Mouse (Mus musculus): ENCODE measurements at regions not wholly inside any gene's neighbourhood (a gene's known extent, or its start where the extent isn't known, plus 50 kb on each side); places are given as distances from the start of the nearest gene placed in this dataset.

DNA sequence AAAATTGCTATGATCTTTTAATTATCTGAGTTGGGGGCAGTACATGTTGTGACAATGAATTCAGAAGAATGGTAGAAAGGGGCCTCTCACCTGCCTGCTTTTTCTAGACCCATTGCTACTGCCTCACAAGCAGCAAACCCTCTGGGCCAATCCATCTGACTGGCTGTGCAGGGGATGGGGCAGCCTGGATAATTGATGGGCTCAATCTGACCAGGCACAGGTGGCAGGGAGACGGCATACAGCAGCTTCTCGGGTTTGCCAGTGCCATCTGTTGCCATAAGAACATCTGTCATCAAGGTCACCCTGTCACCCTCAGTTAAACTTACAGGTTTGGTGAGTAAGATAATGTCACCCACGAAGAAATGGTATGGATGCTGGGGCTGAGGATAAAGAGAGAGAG is 189.9 kb upstream of the Gm12695 start:
- Histone ChIP-seq H3K4me2 (replicated peaks; ENCODE audit: low read depth, low read length) (no peak overlapping the region), H3K9ac (ENCODE audit: low read depth, low read length) (no peak overlapping the region), H3K36me3 (ENCODE audit: control insufficient read depth, insufficient read depth, low read length) (no peaks in the 10 kb centered on the region), H3K27me3 (ENCODE audit: control insufficient read depth, insufficient read depth, low read length) (no peaks in the 10 kb centered on the region), H3K9me3 (ENCODE audit: control insufficient read depth, low read length) (no peaks in the 10 kb centered on the region), H3K4me1 (replicated peaks; ENCODE audit: control insufficient read depth, insufficient read depth, low read length) (no peaks in the 10 kb centered on the region), H3K4me3 (ENCODE audit: low read depth, low read length) (no peak overlapping the region), H3K27ac (ENCODE audit: low read depth, low read length) (no peak overlapping the region)
- ATAC-seq (ENCODE audit: low FRiP score) (peak; percentile 63; the same call in 1 of the 2 replicates), DNase-seq (ENCODE audit: low spot score) (no peak)
- 46% methylated on average over 3 of the region's 3 CpGs for WGBS

DNA sequence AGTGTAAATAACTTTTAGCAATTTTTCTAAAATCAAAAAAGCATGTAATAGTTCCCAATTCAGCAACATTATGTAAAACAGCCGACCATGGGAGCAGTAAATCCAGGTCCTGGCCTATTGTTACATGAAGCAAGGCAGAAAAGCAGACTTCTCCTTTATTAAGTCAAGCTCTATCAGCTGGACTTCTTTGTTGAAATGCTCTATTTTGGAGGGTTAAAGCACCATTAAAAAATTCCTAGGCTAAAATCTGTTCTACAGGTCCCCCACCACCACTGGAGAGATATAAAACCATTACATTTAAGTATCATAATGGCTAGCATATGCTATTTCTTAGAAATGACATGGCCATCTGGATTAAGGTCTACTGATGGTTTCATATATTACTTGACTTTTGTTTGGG is 188.8 kb upstream of the Gm12695 start:
- H3K4me3 ChIP-seq (ENCODE audit: low read depth, low read length), result no peak overlapping the region
- H3K4me1 ChIP-seq (replicated peaks; ENCODE audit: control insufficient read depth, insufficient read depth, low read length), result no peaks in the 10 kb centered on the region
- WGBS, result 67% methylated on average over 1 of the region's 1 CpGs
- no peaks in the 10 kb centered on the region for H3K9me3 ChIP-seq (ENCODE audit: control insufficient read depth, low read length)
- no peak overlapping the region for H3K9ac ChIP-seq (ENCODE audit: low read depth, low read length)
- H3K36me3 ChIP-seq (ENCODE audit: control insufficient read depth, insufficient read depth, low read length), result no peaks in the 10 kb centered on the region
- H3K27ac ChIP-seq (ENCODE audit: low read depth, low read length), result no peak overlapping the region
- no peak for ATAC-seq (ENCODE audit: low FRiP score)
- H3K4me2 ChIP-seq (replicated peaks; ENCODE audit: low read depth, low read length), result no peak overlapping the region
- no peaks in the 10 kb centered on the region for H3K27me3 ChIP-seq (ENCODE audit: control insufficient read depth, insufficient read depth, low read length)
- no peak for DNase-seq (ENCODE audit: low spot score)

DNA sequence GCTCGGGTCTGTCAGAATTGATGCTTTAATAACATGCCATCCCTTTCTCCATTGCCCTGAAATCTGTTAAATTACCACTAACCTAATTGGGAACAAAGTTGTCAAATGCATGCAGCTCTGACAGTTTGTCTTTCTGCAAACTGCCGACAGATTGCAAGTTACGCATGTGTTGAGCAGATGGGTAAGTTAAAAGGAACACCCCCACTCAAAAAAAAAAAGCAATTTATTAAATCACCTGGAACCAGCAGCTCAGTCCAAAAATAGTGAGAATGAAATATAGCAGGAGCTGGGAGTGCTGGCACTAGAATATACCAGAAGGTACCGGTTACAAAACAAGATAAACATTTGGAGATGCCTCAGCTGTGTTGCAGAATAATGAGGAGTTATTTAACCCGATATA is 184.2 kb upstream of the Gm12695 start:
- Histone ChIP-seq H3K27me3 (ENCODE audit: control insufficient read depth, insufficient read depth, low read length) (no peaks in the 10 kb centered on the region), H3K4me2 (replicated peaks; ENCODE audit: low read depth, low read length) (no peak overlapping the region), H3K27ac (ENCODE audit: low read depth, low read length) (no peak overlapping the region), H3K4me1 (replicated peaks; ENCODE audit: control insufficient read depth, insufficient read depth, low read length) (no peaks in the 10 kb centered on the region), H3K36me3 (ENCODE audit: control insufficient read depth, insufficient read depth, low read length) (no peaks in the 10 kb centered on the region), H3K9ac (ENCODE audit: low read depth, low read length) (no peak overlapping the region), H3K4me3 (ENCODE audit: low read depth, low read length) (no peak overlapping the region), H3K9me3 (ENCODE audit: control insufficient read depth, low read length) (no peaks in the 10 kb centered on the region)
- no peak for ATAC-seq (ENCODE audit: low FRiP score)
- WGBS, result 76% methylated on average over 5 of the region's 5 CpGs
- DNase-seq (ENCODE audit: low spot score), result no peak

DNA sequence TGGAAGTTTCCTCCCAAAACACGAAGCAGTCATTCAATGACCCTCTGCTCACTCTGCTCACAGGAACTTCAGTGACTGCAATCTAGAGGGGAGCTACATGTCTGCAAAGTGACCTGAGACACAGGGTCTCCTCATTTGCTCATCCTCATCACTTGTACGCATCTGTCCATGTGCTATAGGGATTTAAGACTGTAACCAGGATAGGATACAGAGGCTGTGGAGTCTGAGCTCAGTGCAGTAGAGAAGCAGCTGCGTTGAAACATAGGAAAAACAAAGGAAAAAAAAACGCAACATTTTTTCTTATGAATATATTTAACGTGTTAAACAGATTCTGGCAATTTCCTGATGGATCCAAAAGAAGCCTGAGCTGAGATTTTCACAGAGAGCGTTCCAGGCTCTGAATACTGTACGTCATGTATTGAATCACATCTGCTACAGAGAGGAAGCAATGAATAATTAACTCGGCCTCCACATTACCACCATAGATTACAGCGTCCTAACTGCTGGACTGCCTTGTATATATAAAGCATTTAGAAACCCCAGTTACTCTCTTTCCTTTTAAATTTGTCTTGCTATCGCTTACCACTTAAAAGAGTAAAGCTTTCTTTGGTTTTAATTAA is 183.7 kb upstream of the Gm12695 start:
- DNase-seq (ENCODE audit: low spot score) (no peak), ATAC-seq (ENCODE audit: low FRiP score) (peak; percentile 63)
- 81% methylated on average over 10 of the region's 10 CpGs for WGBS
- Histone ChIP-seq H3K4me1 (replicated peaks; ENCODE audit: control insufficient read depth, insufficient read depth, low read length) (no peaks in the 10 kb centered on the region), H3K27me3 (ENCODE audit: control insufficient read depth, insufficient read depth, low read length) (no peaks in the 10 kb centered on the region), H3K4me2 (replicated peaks; ENCODE audit: low read depth, low read length) (no peak overlapping the region), H3K27ac (ENCODE audit: low read depth, low read length) (no peak overlapping the region), H3K4me3 (ENCODE audit: low read depth, low read length) (no peak overlapping the region), H3K36me3 (ENCODE audit: control insufficient read depth, insufficient read depth, low read length) (no peaks in the 10 kb centered on the region), H3K9ac (ENCODE audit: low read depth, low read length) (no peak overlapping the region), H3K9me3 (ENCODE audit: control insufficient read depth, low read length) (no peaks in the 10 kb centered on the region)

Data from hindbrain, embryonic 11.5 days (tissue).